Mouse (Mus musculus): Measurements from ENCODE around the gene Zfp317. TPM values are rescaled to one million over a fixed set of nuclear protein-coding genes. Genes with fewer than 3 reads are reported as not detected.

Gene Zfp317
- polyA plus RNA-seq (2014; fragmentation: Nextera tagmentation; extraction: Ambion mirVana), result 20.6 and 21.0 TPM in 2 replicates

- H3K27me3 ChIP-seq (ENCODE audit: control insufficient read depth, insufficient read depth, low read length), result no peaks in the 10 kb centered on the region
Measured at GRCm38 (mm10) chr9:19621843-19622822, at the start of gene Zfp317. Gene Zfp317, plus strand, starts transcription at chr9:19622102.

GRCm38 (mm10) chr9:19582317-19582716 is 39.6 kb upstream of the Zfp317 start, which contains the start of gene Olfr855:
Gene Olfr855, plus strand, starts transcription at chr9:19582617.
- no peak within 1 kb of the TSS for H3K4me2 ChIP-seq (ENCODE audit: low read length)
- no peak within 1 kb of the TSS for H3K4me3 ChIP-seq (ENCODE audit: control insufficient read depth in 1 of 2, insufficient read depth in 1 of 2, low read depth in 1 of 2, low read length in 2 of 2)
- no peaks in the 10 kb centered on the region for H3K4me1 ChIP-seq (ENCODE audit: control insufficient read depth in 2 of 2, insufficient read depth in 2 of 2, low read length in 2 of 2)
- H3K36me3 ChIP-seq (ENCODE audit: control insufficient read depth, insufficient read depth, low read length), result no peaks in the 10 kb centered on the region
- no peak within 1 kb of the TSS for H3K9ac ChIP-seq (ENCODE audit: low read length)
- ATAC-seq (ENCODE audit: insufficient number of reproducible peaks, insufficient read depth, low FRiP score, low read depth), result no peak
- no peaks in the 10 kb centered on the region for H3K27me3 ChIP-seq (ENCODE audit: control insufficient read depth, insufficient read depth, low read length)
- 0 out of 2 replicates have a peak, but pooled peaks cover 4% of the 10 kb centered on the region for H3K9me3 ChIP-seq (ENCODE audit: control insufficient read depth, low read length)
- no peak within 1 kb of the TSS for H3K27ac ChIP-seq (replicated peaks in 1 of 2; ENCODE audit: control insufficient read depth in 1 of 2, insufficient read depth in 1 of 2, low read depth in 2 of 2, low read length in 2 of 2)

More at GRCm38 (mm10) chr9:19621843-19622822, at the start of gene Zfp317:
- H3K9ac ChIP-seq (ENCODE audit: low read length), result peak within 1 kb of the TSS; percentile 83
- peaks cover 18% of the 10 kb centered on the region for H3K36me3 ChIP-seq (ENCODE audit: control insufficient read depth, insufficient read depth, low read length)
- H3K4me1 ChIP-seq (ENCODE audit: control insufficient read depth in 2 of 2, insufficient read depth in 2 of 2, low read length in 2 of 2), result no peaks in the 10 kb centered on the region
- peak; percentile 94 for ATAC-seq (ENCODE audit: insufficient number of reproducible peaks, insufficient read depth, low FRiP score, low read depth)
- peak within 1 kb of the TSS; percentile 66 to 81 for H3K4me3 ChIP-seq (ENCODE audit: control insufficient read depth in 1 of 2, insufficient read depth in 1 of 2, low read depth in 1 of 2, low read length in 2 of 2)
- peak within 1 kb of the TSS; percentile 64 for H3K4me2 ChIP-seq (ENCODE audit: low read length)
- peak within 1 kb of the TSS; percentile 94 to 95 for H3K27ac ChIP-seq (replicated peaks in 1 of 2; ENCODE audit: control insufficient read depth in 1 of 2, insufficient read depth in 1 of 2, low read depth in 2 of 2, low read length in 2 of 2)
- 2% methylated on average over 35 of the region's 35 CpGs for WGBS
- H3K9me3 ChIP-seq (ENCODE audit: control insufficient read depth, low read length), result no peaks in the 10 kb centered on the region

- Histone ChIP-seq H3K27ac (replicated peaks in 1 of 2; ENCODE audit: control insufficient read depth in 1 of 2, insufficient read depth in 1 of 2, low read depth in 2 of 2, low read length in 2 of 2) (no peak overlapping the region), H3K9ac (ENCODE audit: low read length) (no peak overlapping the region), H3K4me3 (ENCODE audit: control insufficient read depth in 1 of 2, insufficient read depth in 1 of 2, low read depth in 1 of 2, low read length in 2 of 2) (no peak overlapping the region), H3K4me2 (ENCODE audit: low read length) (no peak overlapping the region), H3K4me1 (ENCODE audit: control insufficient read depth in 2 of 2, insufficient read depth in 2 of 2, low read length in 2 of 2) (no peaks in the 10 kb centered on the region), H3K36me3 (ENCODE audit: control insufficient read depth, insufficient read depth, low read length) (peaks cover 15% of the 10 kb centered on the region), H3K9me3 (ENCODE audit: control insufficient read depth, low read length) (no peaks in the 10 kb centered on the region), H3K27me3 (ENCODE audit: control insufficient read depth, insufficient read depth, low read length) (no peaks in the 10 kb centered on the region)
- no peak for ATAC-seq (ENCODE audit: insufficient number of reproducible peaks, insufficient read depth, low FRiP score, low read depth)
- WGBS, result 97% methylated on average over 3 of the region's 3 CpGs
Measured at GRCm38 (mm10) chr9:19621297-19621696, 605 bp upstream of the Zfp317 start.

- Histone ChIP-seq H3K4me3 (ENCODE audit: control insufficient read depth in 1 of 2, insufficient read depth in 1 of 2, low read depth in 1 of 2, low read length in 2 of 2) (no peak overlapping the region), H3K9me3 (ENCODE audit: control insufficient read depth, low read length) (no peaks in the 10 kb centered on the region), H3K36me3 (ENCODE audit: control insufficient read depth, insufficient read depth, low read length) (peaks cover 27% of the 10 kb centered on the region), H3K4me1 (ENCODE audit: control insufficient read depth in 2 of 2, insufficient read depth in 2 of 2, low read length in 2 of 2) (no peaks in the 10 kb centered on the region), H3K9ac (ENCODE audit: low read length) (no peak overlapping the region), H3K27ac (replicated peaks in 1 of 2; ENCODE audit: control insufficient read depth in 1 of 2, insufficient read depth in 1 of 2, low read depth in 2 of 2, low read length in 2 of 2) (no peak overlapping the region), H3K4me2 (ENCODE audit: low read length) (no peak overlapping the region), H3K27me3 (ENCODE audit: control insufficient read depth, insufficient read depth, low read length) (no peaks in the 10 kb centered on the region)
- no peak for ATAC-seq (ENCODE audit: insufficient number of reproducible peaks, insufficient read depth, low FRiP score, low read depth)
Measured at GRCm38 (mm10) chr9:19629574-19629973, 7.7 kb downstream of the Zfp317 start.

GRCm38 (mm10) chr9:19645193-19645592 is 23.3 kb downstream of the Zfp317 start:
- whole genome bisulfite sequencing, result 91% methylated on average over 3 of the region's 3 CpGs
- no peak for ATAC-seq (ENCODE audit: insufficient number of reproducible peaks, insufficient read depth, low FRiP score, low read depth)

GRCm38 (mm10) chr9:19690281-19690680 is 68.4 kb downstream of the Zfp317 start:
- no peak overlapping the region for H3K9ac ChIP-seq (ENCODE audit: low read length)
- no peaks in the 10 kb centered on the region for H3K4me1 ChIP-seq (ENCODE audit: control insufficient read depth in 2 of 2, insufficient read depth in 2 of 2, low read length in 2 of 2)
- no peak for ATAC-seq (ENCODE audit: insufficient number of reproducible peaks, insufficient read depth, low FRiP score, low read depth)
- H3K4me3 ChIP-seq (ENCODE audit: control insufficient read depth in 1 of 2, insufficient read depth in 1 of 2, low read depth in 1 of 2, low read length in 2 of 2), result no peak overlapping the region
- no peaks in the 10 kb centered on the region for H3K36me3 ChIP-seq (ENCODE audit: control insufficient read depth, insufficient read depth, low read length)
- no peaks in the 10 kb centered on the region for H3K27me3 ChIP-seq (ENCODE audit: control insufficient read depth, insufficient read depth, low read length)
- H3K9me3 ChIP-seq (ENCODE audit: control insufficient read depth, low read length), result peaks cover 9% of the 10 kb centered on the region
- WGBS, result 85% methylated on average over 6 of the region's 6 CpGs
- H3K4me2 ChIP-seq (ENCODE audit: low read length), result no peak overlapping the region
- H3K27ac ChIP-seq (replicated peaks in 1 of 2; ENCODE audit: control insufficient read depth in 1 of 2, insufficient read depth in 1 of 2, low read depth in 2 of 2, low read length in 2 of 2), result no peak overlapping the region

More at GRCm38 (mm10) chr9:19645193-19645592, 23.3 kb downstream of the Zfp317 start:
- Histone ChIP-seq H3K4me2 (ENCODE audit: low read length) (no peak overlapping the region), H3K27me3 (ENCODE audit: control insufficient read depth, insufficient read depth, low read length) (no peaks in the 10 kb centered on the region), H3K9me3 (ENCODE audit: control insufficient read depth, low read length) (no peaks in the 10 kb centered on the region), H3K4me1 (ENCODE audit: control insufficient read depth in 2 of 2, insufficient read depth in 2 of 2, low read length in 2 of 2) (no peaks in the 10 kb centered on the region), H3K27ac (replicated peaks in 1 of 2; ENCODE audit: control insufficient read depth in 1 of 2, insufficient read depth in 1 of 2, low read depth in 2 of 2, low read length in 2 of 2) (no peak overlapping the region), H3K9ac (ENCODE audit: low read length) (no peak overlapping the region), H3K4me3 (ENCODE audit: control insufficient read depth in 1 of 2, insufficient read depth in 1 of 2, low read depth in 1 of 2, low read length in 2 of 2) (no peak overlapping the region), H3K36me3 (ENCODE audit: control insufficient read depth, insufficient read depth, low read length) (peaks cover 89% of the 10 kb centered on the region)

- Histone ChIP-seq H3K4me1 (ENCODE audit: control insufficient read depth in 2 of 2, insufficient read depth in 2 of 2, low read length in 2 of 2) (no peaks in the 10 kb centered on the region), H3K9ac (ENCODE audit: low read length) (no peak overlapping the region), H3K27me3 (ENCODE audit: control insufficient read depth, insufficient read depth, low read length) (no peaks in the 10 kb centered on the region), H3K27ac (replicated peaks in 1 of 2; ENCODE audit: control insufficient read depth in 1 of 2, insufficient read depth in 1 of 2, low read depth in 2 of 2, low read length in 2 of 2) (no peak overlapping the region), H3K9me3 (ENCODE audit: control insufficient read depth, low read length) (peaks cover 9% of the 10 kb centered on the region), H3K4me3 (ENCODE audit: control insufficient read depth in 1 of 2, insufficient read depth in 1 of 2, low read depth in 1 of 2, low read length in 2 of 2) (no peak overlapping the region), H3K36me3 (ENCODE audit: control insufficient read depth, insufficient read depth, low read length) (no peaks in the 10 kb centered on the region), H3K4me2 (ENCODE audit: low read length) (no peak overlapping the region)
- WGBS, result 67% methylated on average over 1 of the region's 1 CpGs
- ATAC-seq (ENCODE audit: insufficient number of reproducible peaks, insufficient read depth, low FRiP score, low read depth), result no peak
Measured at GRCm38 (mm10) chr9:19691426-19691825, 69.5 kb downstream of the Zfp317 start.

All from heart, embryonic 14.5 days (tissue).